16 mouse cellular contexts compared by ENCODE assay signal in genomic region chr5:64490445-64490950, GRCm38 (mm10).
DNase-seq lines count a peak whose midpoint lies in the region; ATAC-seq and TF ChIP-seq lines count a peak whose summit lies in the region.
"Had no signal": no experiment of that assay in that cellular context is flagged by ENCODE, and none has a peak within 500 bp of the region (broad histone marks: within the 10 kb centered on the region; RNA-seq: fewer than 3 reads in every experiment).

No protein-coding gene starts in this region.

- TF ChIP-seq POLR2A in spleen, adult 2 months (IDR thresholded peaks at IDR 0.05; ENCODE audit: low read depth, low read length), result no peak

- no peaks in the 10 kb centered on the region; the same call in 1 of the 2 replicates for H3K9me3 ChIP-seq in forebrain, embryonic 11.5 days (ENCODE audit: control insufficient read depth, low read length)
- H3K9me3 ChIP-seq: embryonic facial prominence, embryonic 15.5 days; heart, embryonic 10.5 days had no signal

- peaks cover 30% of the 10 kb centered on the region; the same call in 1 of the 2 replicates for H3K4me1 ChIP-seq in spleen, adult 2 months (ENCODE audit: control insufficient read depth, insufficient read depth, insufficient read length)
- peaks cover 5% of the 10 kb centered on the region for H3K4me1 ChIP-seq in forebrain, embryonic 11.5 days (replicated peaks; ENCODE audit: control insufficient read depth, insufficient read depth, low read length)
- H3K4me1 ChIP-seq: embryonic facial prominence, embryonic 15.5 days had no signal

- H3K36me3 ChIP-seq in spleen, adult 2 months (ENCODE audit: control insufficient read depth, insufficient read depth, low read length), result no peaks in the 10 kb centered on the region
- H3K36me3 ChIP-seq in forebrain, embryonic 11.5 days (ENCODE audit: control insufficient read depth, insufficient read depth, low read length), result no peaks in the 10 kb centered on the region
- H3K36me3 ChIP-seq: embryonic facial prominence, embryonic 15.5 days; heart, embryonic 10.5 days had no signal

- no peak overlapping the region for H3K4me3 ChIP-seq in spleen, adult 2 months (ENCODE audit: extremely low read depth, insufficient read depth, insufficient read length)
- no peak overlapping the region for H3K4me3 ChIP-seq in forebrain, embryonic 11.5 days (ENCODE audit: low read depth, low read length)
- H3K4me3 ChIP-seq: embryonic facial prominence, embryonic 15.5 days; heart, embryonic 10.5 days had no signal

- ATAC-seq in forebrain, embryonic 11.5 days (replicated peaks; ENCODE audit: low FRiP score), result peak; percentile 51; the same call in 1 of the 2 replicates
- ATAC-seq: inflammation-experienced regulatory T-cells, adult 6 months had no signal

- TF ChIP-seq CTCF in spleen, adult 2 months (IDR thresholded peaks at IDR 0.05; ENCODE audit: extremely low read depth, insufficient read depth, insufficient read length, insufficient replicate concordance), result no peak

- 62% methylated on average over 5 of the region's 5 CpGs for WGBS in spleen, adult 2 months
- WGBS in forebrain, embryonic 11.5 days, result 29% methylated on average over 5 of the region's 5 CpGs

- no peak overlapping the region for H3K4me2 ChIP-seq in forebrain, embryonic 11.5 days (ENCODE audit: low read depth, low read length, severe bottlenecking)
- H3K4me2 ChIP-seq: embryonic facial prominence, embryonic 15.5 days had no signal

- H3K9ac ChIP-seq in forebrain, embryonic 11.5 days (ENCODE audit: low read length), result no peak overlapping the region
- H3K9ac ChIP-seq: embryonic facial prominence, embryonic 15.5 days had no signal

- no peaks in the 10 kb centered on the region for H3K27me3 ChIP-seq in spleen, adult 2 months (ENCODE audit: control insufficient read depth, insufficient read depth, low read length)
- H3K27me3 ChIP-seq in forebrain, embryonic 11.5 days (ENCODE audit: control insufficient read depth, insufficient read depth, low read length), result no peaks in the 10 kb centered on the region
- H3K27me3 ChIP-seq: embryonic facial prominence, embryonic 15.5 days had no signal

- DNase-seq in spleen, adult 2 months (ENCODE audit: low read depth in 1 of 2, low spot score in 2 of 2), result peak in 1 of 2 experiments; percentile 61
- no peak for DNase-seq in spleen, postnatal 4 days (ENCODE audit: low spot score in 2 of 2)
- no peak for DNase-seq in forebrain, embryonic 11.5 days (ENCODE audit: low spot score)
- peak; percentile 77 for DNase-seq in induced T-regulatory cell, adult 2 months (ENCODE audit: low read depth)
- DNase-seq in natural killer cell, adult 2 months (ENCODE audit: low spot score in 2 of 2), result peak; percentile 41 to 55
- no peak for DNase-seq in adrenal gland, postnatal 36 days
- no peak for DNase-seq in layer of hippocampus, postnatal 25 days (ENCODE audit: extremely low spot score in 1 of 2, low spot score in 1 of 2)
- DNase-seq in adrenal gland, adult 18-20 months (ENCODE audit: low spot score in 2 of 2), result no peak
- DNase-seq: adrenal gland, postnatal 25 days; cerebellum, adult 18-20 months; liver; retina, postnatal 1 day had no signal

- peak overlapping the region; percentile 33; the same call in 1 of the 2 replicates for H3K27ac ChIP-seq in spleen, adult 2 months (ENCODE audit: insufficient read depth, low read length)
- H3K27ac ChIP-seq in forebrain, embryonic 11.5 days (ENCODE audit: low read depth, low read length), result peak overlapping the region; percentile 55
- H3K27ac ChIP-seq: embryonic facial prominence, embryonic 15.5 days; heart, embryonic 10.5 days; kidney, postnatal 0 days had no signal

Comparison
In these comparisons a context has a peak if more than half of its experiments do, and no peak if none do; other contexts are left out.
1. DNase-seq: peak in induced T-regulatory cell, adult 2 months (single experiment) and natural killer cell, adult 2 months (2 of 2); none in spleen, postnatal 4 days (0 of 2), forebrain, embryonic 11.5 days (single experiment), adrenal gland, postnatal 36 days (0 of 2), layer of hippocampus, postnatal 25 days (0 of 2) and adrenal gland, adult 18-20 months (0 of 2).